Mouse (Mus musculus) layer of hippocampus, adult 2 months (tissue): Measurements from ENCODE around the gene Sim1. TPM values are rescaled to one million over a fixed set of nuclear protein-coding genes. Genes with fewer than 3 reads are reported as not detected.

Experiments
- DNase-seq, 2 experiments: peaks; one replicate each; pipeline ENCODE4 v3.0.0; 2022; ENCODE audit warnings: low spot score in 2 of 2
- H3K27ac ChIP-seq: fragments of 200-600 bp; 2 replicates; pipeline ENCODE4 v1.8.1; 2022
- H3K4me3 ChIP-seq: fragments of 200-600 bp; 2 replicates; pipeline ENCODE4 v1.8.1; 2022; ENCODE audit warnings: mild to moderate bottlenecking
- CTCF ChIP-seq: fragments of 200-600 bp; conservative IDR thresholded peaks from 2 replicates; pipeline ENCODE4 v1.8.1; 2022; ENCODE audit warnings: antibody characterized with exemption, mild to moderate bottlenecking, moderate library complexity
- total RNA-seq, 2 experiments: library from RNA; stranded (reverse); gene quantifications; 2 replicates each; pipeline ENCODE4 v1.2.3; 2021

Gene Sim1
- total RNA-seq, 2 experiments from 2014 or later, result not detected

DNA sequence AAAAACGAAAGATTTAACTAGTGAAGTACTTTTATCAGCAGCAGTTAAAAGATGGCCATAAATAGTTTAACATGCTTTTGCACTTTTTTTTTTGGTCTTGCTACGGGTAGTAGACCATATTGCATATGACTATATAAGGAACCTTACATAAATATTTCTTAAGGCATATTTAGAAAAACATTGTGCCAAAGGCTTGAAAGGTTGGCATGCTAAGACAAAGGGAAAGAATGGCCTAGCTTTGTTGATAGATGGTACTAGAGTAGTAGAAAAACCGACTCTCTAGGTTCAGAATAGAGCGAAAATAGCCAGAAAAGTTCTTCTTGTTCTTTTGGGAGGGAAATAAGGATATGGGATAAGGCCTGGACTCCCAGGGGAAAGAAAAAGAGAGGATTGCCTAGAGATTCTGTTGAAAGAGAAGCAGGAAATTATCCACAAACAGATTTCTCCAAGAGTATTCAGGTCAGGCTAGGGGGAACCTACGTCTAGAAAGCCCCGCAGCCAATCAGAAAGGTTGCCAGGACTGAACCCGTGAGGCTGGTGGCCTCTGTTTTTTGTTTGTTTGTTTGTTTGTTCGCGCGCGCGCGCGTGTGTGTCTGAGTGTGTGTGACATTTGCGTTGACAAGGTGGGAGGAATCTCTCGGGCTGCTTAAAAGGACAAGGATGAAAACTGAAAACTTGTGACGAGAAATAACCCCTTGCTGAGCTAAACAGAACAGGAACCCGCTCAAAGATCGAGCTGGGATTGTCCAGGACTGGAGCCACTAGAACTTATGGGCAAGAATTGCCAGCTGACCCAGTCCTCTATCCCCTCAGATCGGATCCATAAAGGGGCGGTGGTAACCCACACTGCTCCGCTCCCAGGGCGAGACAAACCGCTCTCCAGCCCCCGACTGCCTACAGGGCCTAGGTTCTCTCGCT lies 9.6 kb downstream of the Sim1 start:
- no peak overlapping the region for H3K4me3 ChIP-seq
- DNase-seq, result no peak
- no peak overlapping the region for H3K27ac ChIP-seq
- no peak for TF ChIP-seq CTCF

DNA sequence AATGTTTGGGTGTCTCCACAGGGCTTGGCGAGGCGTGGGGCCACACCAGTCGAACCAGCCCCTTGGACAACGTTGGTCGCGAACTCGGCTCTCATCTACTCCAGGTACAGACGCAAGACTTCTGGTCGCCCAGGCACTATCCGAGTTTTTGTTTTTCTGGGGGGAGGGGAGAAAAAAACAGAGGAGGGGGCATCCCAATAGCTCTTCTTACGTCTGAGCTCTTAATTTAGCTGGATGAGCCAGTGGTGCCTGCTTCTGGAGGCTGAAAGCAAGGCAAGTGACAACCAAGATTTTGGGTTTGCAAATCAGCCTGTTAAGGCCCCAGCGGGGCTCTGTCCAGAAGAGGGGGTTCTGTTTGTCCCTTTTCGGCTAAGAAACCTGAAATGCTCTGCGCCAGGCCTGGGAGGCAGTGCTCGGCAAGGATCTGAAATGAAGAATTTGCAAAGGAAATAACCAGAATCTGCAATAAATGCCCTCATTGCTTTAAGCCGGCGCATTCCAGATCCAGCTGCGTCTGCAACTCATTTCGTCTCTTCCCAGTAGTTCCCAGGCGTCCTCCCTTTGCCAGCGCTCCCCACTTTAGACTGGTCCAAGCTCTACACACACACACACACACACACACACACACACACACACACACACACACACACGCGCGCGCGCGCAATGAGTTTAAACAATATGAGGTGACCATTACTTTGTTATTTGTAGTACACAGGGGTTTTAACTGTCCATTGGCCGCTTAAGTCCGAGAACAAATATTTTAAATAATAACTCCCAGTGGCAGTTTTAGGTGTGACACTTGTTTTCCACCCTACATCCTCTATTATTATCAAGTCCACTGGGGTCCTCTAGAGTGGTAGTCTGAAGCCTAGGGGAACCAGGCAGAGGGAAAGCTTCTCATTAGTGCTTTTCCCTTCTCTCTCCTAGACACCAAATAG lies 10.5 kb downstream of the Sim1 start:
- DNase-seq, result no peak
- no peak for TF ChIP-seq CTCF
- no peak overlapping the region for H3K27ac ChIP-seq
- H3K4me3 ChIP-seq, result no peak overlapping the region

DNA sequence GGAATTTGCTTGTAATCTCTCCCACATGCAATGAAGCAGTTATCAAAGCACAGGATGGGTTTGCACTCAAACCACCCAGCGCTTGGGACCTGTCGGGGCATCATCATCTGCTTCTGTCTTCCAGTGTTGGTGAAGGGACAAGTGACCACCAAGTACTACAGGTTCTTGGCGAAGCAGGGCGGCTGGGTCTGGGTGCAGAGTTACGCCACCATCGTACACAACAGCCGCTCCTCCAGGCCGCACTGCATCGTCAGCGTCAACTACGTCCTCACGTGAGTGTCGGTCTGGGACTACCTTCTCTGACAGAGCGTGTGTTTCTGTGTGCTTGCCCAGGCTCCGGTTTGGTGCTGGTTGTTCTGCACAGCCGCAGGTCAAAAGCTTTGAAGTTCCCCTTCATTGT lies 15.8 kb downstream of the Sim1 start:
- Histone ChIP-seq H3K27ac (no peak overlapping the region), H3K4me3 (no peak overlapping the region)
- no peak for TF ChIP-seq CTCF
- no peak for DNase-seq

DNA sequence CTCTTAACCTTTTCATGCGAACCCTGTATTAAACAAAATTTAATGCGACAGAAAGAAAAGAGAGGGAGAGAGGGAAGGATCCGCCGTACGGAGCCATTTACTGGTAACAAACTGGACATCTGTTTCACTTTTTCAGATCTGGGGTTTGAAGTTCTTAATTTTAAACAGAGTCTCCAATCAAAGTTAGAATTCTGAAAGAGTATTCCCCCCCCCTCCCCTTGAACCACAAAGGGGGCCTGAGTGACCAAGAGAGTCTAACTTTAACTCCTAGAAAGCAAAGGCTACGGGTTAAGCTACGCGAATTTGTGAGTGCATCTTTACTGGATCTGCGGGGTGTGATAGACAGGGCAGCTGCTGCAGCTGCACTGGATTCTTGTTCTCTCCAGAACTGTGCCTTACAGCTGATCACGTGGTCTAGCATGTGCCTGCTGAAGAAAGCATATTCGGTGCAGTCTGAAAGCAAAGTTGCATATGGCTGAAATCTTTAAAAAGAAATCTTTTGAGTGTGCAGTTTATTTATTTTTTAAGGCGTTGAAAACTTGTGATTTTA lies 16.4 kb downstream of the Sim1 start:
- TF ChIP-seq CTCF, result no peak
- no peak for DNase-seq
- H3K4me3 ChIP-seq, result no peak overlapping the region
- H3K27ac ChIP-seq, result no peak overlapping the region

- no peak for DNase-seq
- Histone ChIP-seq H3K27ac (no peak overlapping the region), H3K4me3 (no peak overlapping the region)
- peak; percentile 36 for TF ChIP-seq CTCF
Observed at GRCm38 (mm10) chr10:50915607-50916006, 21.1 kb downstream of the Sim1 start.

DNA sequence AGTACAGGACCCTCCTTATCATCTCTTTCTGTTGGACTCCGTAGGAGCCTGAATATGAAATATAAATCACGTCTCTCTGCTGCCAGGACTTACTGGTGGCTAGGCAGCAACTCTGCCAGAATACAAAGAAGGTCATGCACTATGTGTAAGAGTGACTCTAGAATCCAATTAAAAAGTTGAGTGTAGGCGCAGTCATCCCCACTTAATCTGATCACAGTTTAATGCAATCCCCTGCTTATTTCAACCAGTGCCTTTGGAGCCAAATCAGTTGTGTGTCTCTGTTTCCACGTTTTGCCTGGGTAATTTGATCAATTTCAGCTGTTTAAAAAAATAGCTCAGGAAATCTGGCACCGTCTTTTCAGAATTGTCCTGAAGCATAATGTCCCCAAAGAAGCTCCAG lies 34.7 kb downstream of the Sim1 start:
- DNase-seq, result no peak
- Histone ChIP-seq H3K27ac (no peak overlapping the region), H3K4me3 (no peak overlapping the region)
- no peak for TF ChIP-seq CTCF

DNA sequence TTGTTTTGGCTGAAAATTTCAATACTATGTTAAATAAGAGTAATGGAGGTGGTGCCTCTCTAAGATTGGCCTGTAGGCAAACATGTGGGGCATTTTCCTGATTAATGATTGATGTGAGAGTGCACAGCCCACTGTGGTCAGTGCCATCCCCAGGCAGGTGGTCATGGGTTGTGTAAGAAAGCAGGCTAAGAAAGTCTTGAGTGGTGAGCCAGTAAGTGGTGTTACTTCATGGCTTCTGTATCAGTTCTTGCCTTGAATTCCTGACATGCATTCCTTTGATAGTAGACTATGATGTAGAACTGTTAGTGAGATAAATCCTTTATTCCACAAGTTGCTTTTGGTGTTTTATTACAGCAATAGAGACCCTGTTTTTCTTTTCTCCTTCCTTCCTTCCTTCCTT lies 41.1 kb downstream of the Sim1 start:
- no peak overlapping the region for H3K4me3 ChIP-seq
- no peak overlapping the region for H3K27ac ChIP-seq
- no peak for TF ChIP-seq CTCF
- no peak for DNase-seq

DNA sequence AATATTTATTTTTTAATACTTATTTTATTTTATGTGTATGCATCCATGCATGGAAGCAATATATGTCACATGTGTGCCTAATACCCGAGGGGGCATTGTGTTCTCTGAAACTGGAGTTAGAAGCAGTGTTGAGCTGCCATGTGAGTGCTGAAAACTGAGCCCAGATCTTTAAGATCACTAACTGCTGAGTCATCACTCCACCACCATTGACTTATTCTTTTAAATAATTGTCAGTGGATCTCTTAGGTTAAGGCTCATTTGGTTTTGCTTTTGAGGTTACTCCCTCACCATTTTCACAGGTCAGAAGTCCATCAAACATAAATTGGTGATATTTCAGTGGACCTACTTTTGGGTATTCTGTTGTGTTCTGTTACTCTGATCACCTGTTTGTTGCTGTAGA lies 79.1 kb downstream of the Sim1 start:
- H3K27ac ChIP-seq, result no peak overlapping the region
- no peak for DNase-seq
- TF ChIP-seq CTCF, result no peak
- no peak overlapping the region for H3K4me3 ChIP-seq

GRCm38 (mm10) chr10:50981849-50982248 lies 87.3 kb downstream of the Sim1 start:
- Histone ChIP-seq H3K27ac (no peak overlapping the region), H3K4me3 (no peak overlapping the region)
- no peak for DNase-seq
- TF ChIP-seq CTCF, result no peak

DNA sequence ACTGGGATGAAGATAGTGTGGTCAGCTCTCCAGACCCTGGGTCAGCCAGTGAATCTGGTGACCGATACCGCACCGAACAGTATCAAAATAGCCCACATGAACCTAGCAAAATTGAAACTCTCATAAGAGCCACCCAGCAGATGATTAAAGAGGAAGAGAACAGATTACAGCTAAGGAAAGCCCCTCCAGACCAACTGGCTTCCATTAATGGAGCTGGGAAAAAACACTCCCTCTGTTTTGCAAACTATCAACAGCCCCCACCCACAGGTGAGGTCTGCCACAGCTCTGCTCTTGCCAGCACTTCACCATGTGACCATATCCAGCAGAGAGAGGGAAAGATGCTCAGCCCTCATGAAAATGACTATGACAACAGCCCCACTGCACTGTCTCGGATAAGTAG lies 89.1 kb downstream of the Sim1 start:
- TF ChIP-seq CTCF, result no peak
- H3K4me3 ChIP-seq, result no peak overlapping the region
- H3K27ac ChIP-seq, result no peak overlapping the region
- DNase-seq, result no peak

- TF ChIP-seq CTCF, result no peak
- Histone ChIP-seq H3K27ac (no peak overlapping the region), H3K4me3 (no peak overlapping the region)
- DNase-seq, result no peak
Observed at GRCm38 (mm10) chr10:51007798-51008197, 113.2 kb downstream of the Sim1 start.

DNA sequence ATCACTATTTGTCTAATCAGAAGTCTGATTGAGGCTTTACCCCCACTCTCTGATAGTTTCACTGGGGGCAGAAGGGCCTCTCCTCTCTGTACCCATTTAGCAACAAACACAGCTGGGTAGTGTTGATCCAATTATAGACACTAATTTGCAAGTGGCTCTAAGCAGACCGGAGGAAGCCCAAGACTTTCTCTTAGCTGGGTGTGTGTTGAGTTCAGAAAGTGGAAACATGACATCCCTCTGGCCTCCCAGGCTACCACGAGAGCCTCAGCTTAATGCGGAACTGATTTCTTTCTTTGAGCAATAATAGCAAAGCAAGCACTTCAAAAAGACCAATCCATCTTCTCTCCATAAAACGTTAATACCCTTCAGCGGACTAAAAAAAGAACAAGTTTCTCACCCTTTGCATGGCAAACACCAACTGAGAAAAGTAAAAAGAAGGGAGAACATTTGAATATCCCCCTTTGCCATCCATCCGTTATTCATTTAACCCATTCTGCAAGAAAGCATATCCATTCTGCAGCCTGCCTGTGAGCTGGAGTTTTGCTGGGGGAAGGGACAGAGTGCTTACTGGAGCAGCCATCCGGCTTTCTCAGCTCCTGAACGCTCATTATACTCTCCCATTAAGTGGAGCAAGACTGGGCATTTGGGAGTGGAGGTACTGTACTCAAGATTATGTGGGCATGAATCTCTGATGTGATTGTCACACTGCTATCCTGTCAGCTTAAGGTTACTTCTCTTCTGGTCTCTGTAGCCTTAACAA lies 117.0 kb downstream of the Sim1 start:
- Histone ChIP-seq H3K27ac (no peak overlapping the region), H3K4me3 (no peak overlapping the region)
- no peak for TF ChIP-seq CTCF
- no peak for DNase-seq
